Mouse (Mus musculus) CH12.LX (cell line): ENCODE measurements at regions not wholly inside any gene's neighbourhood (a gene's known extent, or its start where the extent isn't known, plus 50 kb on each side); places are given as distances from the start of the nearest gene placed in this dataset.

ENCODE experiments used
- DNase-seq: peaks from one replicate; pipeline ENCODE4 v3.0.0-alpha.2; 2013; ENCODE audit errors: extremely low read depth
- H3K27ac ChIP-seq: 2 replicates; pipeline ENCODE4 v1.5.1; 2012; ENCODE audit warnings: low read depth, mild to moderate bottlenecking, control low read depth, moderate library complexity; ENCODE audit not compliant: insufficient read depth
- H3K27me3 ChIP-seq: replicated peaks from 2 replicates; pipeline ENCODE3; 2012; ENCODE audit warnings: inconsistent platforms
- H3K36me3 ChIP-seq, 2 experiments: replicated peaks in 1 of 2; 2 replicates each; pipeline versions ENCODE3 to v1.6.1; 2012; ENCODE audit warnings: inconsistent platforms in 1 of 2, low read length in 1 of 2, mild to moderate bottlenecking in 1 of 2, mixed read lengths in 1 of 2, moderate library complexity in 1 of 2; ENCODE audit not compliant: control insufficient read depth in 1 of 2, insufficient read depth in 1 of 2
- H3K4me1 ChIP-seq, 2 experiments: 2 replicates each; pipeline ENCODE4 v1.6.1; 2012; ENCODE audit warnings: inconsistent platforms in 1 of 2, moderate library complexity in 1 of 2; ENCODE audit not compliant: insufficient read depth in 2 of 2, control insufficient read depth in 1 of 2
- H3K4me2 ChIP-seq: 2 replicates; pipeline ENCODE4 v1.6.1; 2012; ENCODE audit warnings: low read depth, mild to moderate bottlenecking, control low read depth; ENCODE audit not compliant: poor library complexity, insufficient read depth, severe bottlenecking
- H3K4me3 ChIP-seq, 3 experiments: fragments of 150-350 bp in 1 of 3; sonication (generic) in 1 of 3; replicated peaks in 1 of 3; 2 replicates each; pipeline versions ENCODE3 to v1.5.1; 2011 to 2012; ENCODE audit warnings: low read depth in 2 of 3, low read length in 2 of 3, mild to moderate bottlenecking in 2 of 3, moderate library complexity in 2 of 3, control low read depth in 1 of 3, improper control_type of control experiment in 1 of 3, inconsistent platforms in 1 of 3, mixed read lengths in 1 of 3; ENCODE audit not compliant: poor library complexity in 1 of 3
- H3K79me2 ChIP-seq: replicated peaks from 2 replicates; pipeline ENCODE4 v1.6.1; 2012; ENCODE audit warnings: mild to moderate bottlenecking, moderate library complexity; ENCODE audit not compliant: control insufficient read depth, poor library complexity, insufficient read depth, severe bottlenecking; ENCODE audit errors: extremely low read depth
- H3K9ac ChIP-seq: 2 replicates; pipeline ENCODE4 v1.6.1; 2012; ENCODE audit warnings: low read depth, mild to moderate bottlenecking, control low read depth, moderate library complexity; ENCODE audit not compliant: insufficient read depth
- H3K9me3 ChIP-seq: replicated peaks from 2 replicates; pipeline ENCODE3; 2012; ENCODE audit warnings: low read length, inconsistent platforms, mixed read lengths
- CTCF ChIP-seq, 2 experiments: IDR thresholded peaks in 1 of 2; conservative IDR thresholded peaks in 1 of 2; 2 replicates each; pipeline ENCODE4 v1.5.1; 2011 to 2012; ENCODE audit warnings: low read depth in 2 of 2, low read length in 2 of 2, improper control_type of control experiment in 1 of 2, inconsistent platforms in 1 of 2, mild to moderate bottlenecking in 1 of 2, moderate library complexity in 1 of 2
- ELF1 ChIP-seq: IDR thresholded peaks from 2 replicates; pipeline ENCODE4 v1.6.1; 2014; ENCODE audit warnings: low read depth, mild to moderate bottlenecking, inconsistent platforms, low read length, improper control_type of control experiment
- EP300 ChIP-seq: IDR thresholded peaks from 2 replicates; pipeline ENCODE4 v1.6.1; 2011; ENCODE audit warnings: low read length, improper control_type of control experiment
- IRF4 ChIP-seq: IDR thresholded peaks from 2 replicates; pipeline ENCODE4 v1.6.1; 2014; ENCODE audit warnings: low read depth, mild to moderate bottlenecking, inconsistent platforms, low read length, improper control_type of control experiment
- JUND ChIP-seq: conservative IDR thresholded peaks from 2 replicates; pipeline ENCODE4 v1.6.1; 2011; ENCODE audit warnings: low read depth, low read length, improper control_type of control experiment
- MAFK ChIP-seq: IDR thresholded peaks from 2 replicates; pipeline ENCODE4 v1.6.1; 2011; ENCODE audit warnings: low read length, improper control_type of control experiment; ENCODE audit not compliant: insufficient replicate concordance
- MAX ChIP-seq: IDR thresholded peaks from 2 replicates; pipeline ENCODE4 v1.6.1; 2011; ENCODE audit warnings: low read length, improper control_type of control experiment
- MAZ ChIP-seq: IDR thresholded peaks from 2 replicates; pipeline ENCODE4 v1.6.1; 2012; ENCODE audit warnings: low read depth, mild to moderate bottlenecking, inconsistent platforms, low read length, improper control_type of control experiment, moderate library complexity
- MYC ChIP-seq: IDR thresholded peaks from 2 replicates; pipeline ENCODE4 v1.6.1; 2011; ENCODE audit warnings: low read depth, mild to moderate bottlenecking, improper control_type of control experiment, low read length
- NELFE ChIP-seq: IDR thresholded peaks from 2 replicates; pipeline ENCODE4 v1.6.1; 2011; ENCODE audit warnings: low read depth, low read length, improper control_type of control experiment
- PAX5 ChIP-seq: IDR thresholded peaks from 2 replicates; pipeline ENCODE4 v1.6.1; 2012; ENCODE audit warnings: low read length, inconsistent platforms, mixed read lengths
- POLR2A ChIP-seq: IDR thresholded peaks from 2 replicates; pipeline ENCODE4 v1.6.1; 2011; ENCODE audit warnings: low read depth, mild to moderate bottlenecking, improper control_type of control experiment, low read length
- RAD21 ChIP-seq: IDR thresholded peaks from 2 replicates; pipeline ENCODE4 v1.6.1; 2011; ENCODE audit warnings: low read depth, mild to moderate bottlenecking, low read length, improper control_type of control experiment, moderate library complexity
- RCOR1 ChIP-seq: conservative IDR thresholded peaks from 2 replicates; pipeline ENCODE4 v1.6.1; 2012; ENCODE audit warnings: low read depth, mild to moderate bottlenecking, inconsistent platforms, low read length, improper control_type of control experiment
- TBP ChIP-seq: conservative IDR thresholded peaks from 2 replicates; pipeline ENCODE4 v1.6.1; 2011; ENCODE audit warnings: low read depth, low read length, improper control_type of control experiment
- TCF12 ChIP-seq: IDR thresholded peaks from 2 replicates; pipeline ENCODE4 v1.6.1; 2014; ENCODE audit warnings: low read depth, mild to moderate bottlenecking, inconsistent platforms, low read length, improper control_type of control experiment
- UBTF ChIP-seq: IDR thresholded peaks from 2 replicates; pipeline ENCODE4 v1.6.1; 2012; ENCODE audit warnings: low read depth, mild to moderate bottlenecking, inconsistent platforms, low read length, improper control_type of control experiment, moderate library complexity
- USF1 ChIP-seq: IDR thresholded peaks from 2 replicates; pipeline ENCODE4 v1.6.1; 2014; ENCODE audit warnings: low read depth, mild to moderate bottlenecking, inconsistent platforms, low read length, improper control_type of control experiment
- USF2 ChIP-seq: conservative IDR thresholded peaks from 2 replicates; pipeline ENCODE4 v1.6.1; 2011; ENCODE audit warnings: low read depth, low read length, improper control_type of control experiment
- ZKSCAN1 ChIP-seq: IDR thresholded peaks from 2 replicates; pipeline ENCODE4 v1.6.1; 2012; ENCODE audit warnings: low read depth, inconsistent platforms, low read length, improper control_type of control experiment, borderline replicate concordance
- ZMIZ1 ChIP-seq: IDR thresholded peaks from 2 replicates; pipeline ENCODE4 v1.6.1; 2012; ENCODE audit warnings: low read depth, mild to moderate bottlenecking, inconsistent platforms, low read length, improper control_type of control experiment
- ZNF384 ChIP-seq: IDR thresholded peaks from 2 replicates; pipeline ENCODE4 v1.6.1; 2012; ENCODE audit warnings: low read depth, low read length, improper control_type of control experiment, inconsistent platforms
- dilution Hi-C: fragments of 300-500 bp; cut with MboI; formaldehyde crosslinking; loops from 2 replicates; pipeline ENCODE4 v1.14.3; 2020; ENCODE audit warnings: low sequenced_read_pairs; ENCODE audit not compliant: extremely low pct_unique_long_range_greater_than_20kb, extremely low pct_ligation_motif_present
- in situ Hi-C: fragments of 300-500 bp; cut with MboI; formaldehyde crosslinking; loops from 3 replicates; pipeline ENCODE4 v1.14.3; 2019; ENCODE audit warnings: low sequenced_read_pairs, low pct_ligation_motif_present, low pct_unique_long_range_greater_than_20kb, mixed read lengths

- H3K27me3 ChIP-seq, result no peaks in the 10 kb centered on the region
- no peak for DNase-seq
- in situ Hi-C loops, result no loop called here
- dilution Hi-C loops, result no loop called here
- H3K9ac ChIP-seq, result no peak overlapping the region
- H3K9me3 ChIP-seq, result no peaks in the 10 kb centered on the region
- H3K36me3 ChIP-seq, result no peaks in the 10 kb centered on the region
- H3K79me2 ChIP-seq, result no peaks in the 10 kb centered on the region
- no peak overlapping the region for H3K27ac ChIP-seq
- H3K4me3 ChIP-seq, result no peak overlapping the region
- no peak overlapping the region for H3K4me2 ChIP-seq
- peaks cover 0 to 38% of the 10 kb centered on the region in 2 experiments; a peak in 2 of 4 replicates for H3K4me1 ChIP-seq
- TF ChIP-seq ZMIZ1 (no peak), USF2 (no peak), NELFE (no peak), ELF1 (no peak), TCF12 (no peak), CTCF (conservative IDR thresholded peaks at IDR 0.05 in 1 of 2, IDR thresholded peaks at IDR 0.05 in 1 of 2; ENCODE audit: low read depth in 2 of 2, low read length in 2 of 2) (no peak), POLR2A (no peak), ZKSCAN1 (no peak), MAFK (no peak), ZNF384 (no peak), RAD21 (no peak), PAX5 (no peak), RCOR1 (no peak), IRF4 (no peak), USF1 (no peak)
These were observed 545.5 kb upstream of the Lrrc6 start for GRCm38 (mm10) chr15:67045920-67046804.

DNA sequence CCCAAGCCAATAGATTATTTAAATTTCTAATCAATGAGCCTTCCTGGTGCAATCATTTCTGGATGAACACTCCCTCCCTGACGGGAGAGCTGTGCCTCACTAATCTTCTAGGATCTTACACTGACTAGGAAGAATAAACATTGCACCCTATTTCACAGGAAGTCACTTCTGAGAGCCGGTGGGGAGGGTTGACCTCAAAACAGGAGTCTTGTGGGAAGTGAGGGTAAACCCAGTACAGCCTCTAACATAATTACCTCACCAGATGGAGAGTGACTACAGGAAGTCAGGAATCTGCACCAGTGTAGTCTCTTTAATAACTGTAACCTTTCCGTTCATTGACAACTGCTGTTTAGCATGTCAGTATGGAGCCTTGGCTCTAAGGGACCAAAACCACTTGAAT lies 544.6 kb upstream of the Lrrc6 start:
- dilution Hi-C loops, result no loop called here
- no peak for TF ChIP-seq ZKSCAN1
- TF ChIP-seq EP300, result no peak
- TF ChIP-seq MAZ, result no peak
- no peak for TF ChIP-seq MAX
- TF ChIP-seq ZNF384, result no peak
- TF ChIP-seq TBP, result no peak
- TF ChIP-seq MYC, result no peak
- no peak for TF ChIP-seq ZMIZ1
- no peak for TF ChIP-seq UBTF
- no peak for TF ChIP-seq JUND

More for the DNA sequence above, 544.6 kb upstream of the Lrrc6 start:
- Histone ChIP-seq H3K4me2 (no peak overlapping the region), H3K4me1 (peaks cover 4 to 46% of the 10 kb centered on the region in 2 experiments; a peak in 3 of 4 replicates), H3K4me3 (no peak overlapping the region), H3K27me3 (no peaks in the 10 kb centered on the region), H3K9ac (no peak overlapping the region), H3K79me2 (no peaks in the 10 kb centered on the region), H3K9me3 (no peaks in the 10 kb centered on the region), H3K27ac (no peak overlapping the region), H3K36me3 (no peaks in the 10 kb centered on the region)
- in situ Hi-C loops, result no loop called here
- no peak for DNase-seq
